Mouse (Mus musculus): ENCODE measurements around the gene Slc38a1. TPM values are rescaled to one million over a fixed set of nuclear protein-coding genes. Genes with fewer than 3 reads are reported as not detected.

Gene Slc38a1
- polyA plus RNA-seq, 1 experiment: 0.43 TPM

GRCm38 (mm10) chr15:96543181-96543828 is 99.4 kb downstream of the Slc38a1 start:
- TF ChIP-seq GATA1 (IDR thresholded peaks at IDR 0.05; ENCODE audit: low read length): no peak
- no peak for TF ChIP-seq TAL1 (IDR thresholded peaks at IDR 0.05; ENCODE audit: low read length)
- peaks cover 2% of the 10 kb centered on the region; the same call in 1 of the 2 replicates for H3K4me1 ChIP-seq (ENCODE audit: control insufficient read depth)
- no peaks in the 10 kb centered on the region for H3K9me3 ChIP-seq (ENCODE audit: control insufficient read depth, low read length)
- H3K4me3 ChIP-seq (replicated peaks): peak overlapping the region; percentile 14
- H3K36me3 ChIP-seq (ENCODE audit: control insufficient read depth): no peaks in the 10 kb centered on the region
- no peaks in the 10 kb centered on the region for H3K27me3 ChIP-seq (ENCODE audit: control insufficient read depth)

DNA sequence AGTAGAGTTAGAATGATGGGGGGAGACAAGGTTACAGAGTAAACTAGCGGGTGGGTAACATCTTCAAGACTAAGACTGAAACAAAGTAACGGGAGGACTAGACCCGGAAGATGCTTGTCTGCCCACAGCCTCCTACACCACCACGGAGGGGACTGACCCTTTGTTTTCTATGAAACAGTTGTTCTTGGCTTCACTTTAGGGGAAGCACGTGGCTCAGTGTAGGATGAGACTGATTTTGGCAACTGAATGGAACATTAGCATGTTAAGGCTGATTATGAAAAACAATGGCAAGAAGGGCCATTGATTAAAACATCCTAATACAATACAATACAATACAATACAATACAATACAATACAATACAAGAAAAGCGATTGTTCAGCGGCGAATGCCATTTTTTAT is 100.6 kb downstream of the Slc38a1 start:
- Histone ChIP-seq H3K4me1 (ENCODE audit: control insufficient read depth) (peaks cover 2% of the 10 kb centered on the region; the same call in 1 of the 2 replicates), H3K36me3 (ENCODE audit: control insufficient read depth) (no peaks in the 10 kb centered on the region), H3K27me3 (ENCODE audit: control insufficient read depth) (no peaks in the 10 kb centered on the region), H3K4me3 (replicated peaks) (no peak overlapping the region), H3K9me3 (ENCODE audit: control insufficient read depth, low read length) (no peaks in the 10 kb centered on the region)
- no peak for TF ChIP-seq GATA1 (IDR thresholded peaks at IDR 0.05; ENCODE audit: low read length)
- TF ChIP-seq TAL1 (IDR thresholded peaks at IDR 0.05; ENCODE audit: low read length): no peak

DNA sequence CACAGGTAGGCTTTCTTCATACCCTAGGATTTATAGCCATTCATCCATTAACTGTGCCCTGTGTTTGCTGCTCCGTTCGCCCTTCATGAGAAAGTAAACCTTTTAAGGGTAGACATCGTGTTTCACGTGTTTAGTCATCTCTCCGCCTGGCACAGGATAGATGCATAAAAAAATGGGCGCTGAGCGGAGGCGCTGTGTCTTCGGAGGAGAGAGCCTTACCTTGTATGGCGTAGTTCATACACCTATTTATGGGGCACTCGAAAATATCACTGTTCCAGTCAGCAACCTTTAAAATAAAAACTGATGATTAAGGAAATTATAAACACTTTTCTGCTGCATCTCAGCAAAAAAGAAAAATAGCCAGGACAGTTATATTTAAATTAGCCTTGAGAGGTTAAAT is 105.4 kb downstream of the Slc38a1 start:
- Histone ChIP-seq H3K27me3 (ENCODE audit: control insufficient read depth) (no peaks in the 10 kb centered on the region), H3K4me1 (ENCODE audit: control insufficient read depth) (peaks cover 1% of the 10 kb centered on the region; the same call in 1 of the 2 replicates), H3K9me3 (ENCODE audit: control insufficient read depth, low read length) (no peaks in the 10 kb centered on the region), H3K36me3 (ENCODE audit: control insufficient read depth) (no peaks in the 10 kb centered on the region), H3K4me3 (replicated peaks) (no peak overlapping the region)
- TF ChIP-seq GATA1 (IDR thresholded peaks at IDR 0.05; ENCODE audit: low read length): no peak
- TF ChIP-seq TAL1 (IDR thresholded peaks at IDR 0.05; ENCODE audit: low read length): no peak

DNA sequence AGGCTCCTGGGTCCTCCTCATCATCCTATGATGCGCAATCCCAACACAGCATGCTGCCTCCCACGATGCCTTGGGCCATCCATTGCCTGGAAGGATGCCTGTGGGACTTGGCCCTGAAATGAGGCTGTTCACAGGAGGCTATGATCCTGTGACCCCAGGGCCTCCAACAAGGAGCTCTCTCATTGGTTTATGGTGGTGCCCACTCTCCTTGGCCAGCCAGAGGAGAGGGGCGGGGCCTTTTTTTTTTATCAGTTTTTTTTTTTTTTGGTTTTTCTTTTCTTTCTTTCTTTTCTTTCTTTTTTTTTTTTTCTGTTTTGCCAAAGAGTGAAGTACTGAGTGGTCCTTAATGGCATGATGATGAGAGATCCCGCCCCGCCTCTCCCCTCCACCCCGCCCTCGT is 106.3 kb downstream of the Slc38a1 start:
- no peaks in the 10 kb centered on the region for H3K27me3 ChIP-seq (ENCODE audit: control insufficient read depth)
- H3K36me3 ChIP-seq (ENCODE audit: control insufficient read depth): no peaks in the 10 kb centered on the region
- TF ChIP-seq TAL1 (IDR thresholded peaks at IDR 0.05; ENCODE audit: low read length): no peak
- TF ChIP-seq GATA1 (IDR thresholded peaks at IDR 0.05; ENCODE audit: low read length): no peak
- no peaks in the 10 kb centered on the region for H3K9me3 ChIP-seq (ENCODE audit: control insufficient read depth, low read length)
- peaks cover 1% of the 10 kb centered on the region; the same call in 1 of the 2 replicates for H3K4me1 ChIP-seq (ENCODE audit: control insufficient read depth)
- no peak overlapping the region for H3K4me3 ChIP-seq (replicated peaks)

GRCm38 (mm10) chr15:96527686-96528085 is 115.0 kb downstream of the Slc38a1 start:
- H3K9me3 ChIP-seq (ENCODE audit: control insufficient read depth, low read length): no peaks in the 10 kb centered on the region
- no peaks in the 10 kb centered on the region for H3K27me3 ChIP-seq (ENCODE audit: control insufficient read depth)
- no peak overlapping the region for H3K4me3 ChIP-seq (replicated peaks)
- TF ChIP-seq TAL1 (IDR thresholded peaks at IDR 0.05; ENCODE audit: low read length): no peak
- TF ChIP-seq GATA1 (IDR thresholded peaks at IDR 0.05; ENCODE audit: low read length): no peak
- no peaks in the 10 kb centered on the region for H3K4me1 ChIP-seq (ENCODE audit: control insufficient read depth)
- no peaks in the 10 kb centered on the region for H3K36me3 ChIP-seq (ENCODE audit: control insufficient read depth)

DNA sequence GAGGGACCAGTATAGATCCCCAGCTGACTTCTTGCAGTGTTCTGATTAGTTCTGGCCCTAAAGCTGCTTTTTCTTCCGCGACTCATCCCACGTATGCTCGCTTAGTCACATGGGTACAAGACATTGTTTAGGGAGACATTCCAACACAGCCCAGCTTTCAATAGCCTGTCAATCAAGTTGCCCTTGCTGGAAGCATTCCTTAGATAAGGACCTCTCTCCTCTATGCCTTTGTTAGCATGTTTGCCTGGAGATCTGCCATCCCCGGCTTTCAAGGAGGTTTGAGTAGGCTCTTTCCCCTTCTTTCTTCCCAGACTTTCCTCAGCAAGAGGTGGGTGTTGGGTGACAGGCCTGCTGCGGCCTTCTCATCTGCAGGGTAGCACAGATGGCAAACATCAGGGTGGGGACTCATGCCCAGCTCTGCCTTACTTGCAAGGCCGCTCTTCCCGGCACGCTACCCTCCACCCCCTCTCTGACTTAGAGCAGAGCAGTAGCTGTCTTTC is 118.4 kb downstream of the Slc38a1 start:
- Histone ChIP-seq H3K9me3 (ENCODE audit: control insufficient read depth, low read length) (no peaks in the 10 kb centered on the region), H3K36me3 (ENCODE audit: control insufficient read depth) (no peaks in the 10 kb centered on the region), H3K27me3 (ENCODE audit: control insufficient read depth) (no peaks in the 10 kb centered on the region), H3K4me3 (replicated peaks) (no peak overlapping the region), H3K4me1 (ENCODE audit: control insufficient read depth) (no peaks in the 10 kb centered on the region)
- no peak for TF ChIP-seq TAL1 (IDR thresholded peaks at IDR 0.05; ENCODE audit: low read length)
- TF ChIP-seq GATA1 (IDR thresholded peaks at IDR 0.05; ENCODE audit: low read length): no peak

Other genes starting within 250 kb of the Slc38a1 start
- gene Scaf11, start 182.1 kb downstream of the Slc38a1 start, polyA plus RNA-seq (2012): 2.7 TPM in 2 replicates
- gene Slc38a2, start 56.8 kb upstream of the Slc38a1 start, polyA plus RNA-seq (2012): 0.98 and 1.0 TPM in 2 replicates